Mouse (Mus musculus): ENCODE data around the gene Zfhx3. TPM values are rescaled to one million over a fixed set of nuclear protein-coding genes. Genes with fewer than 3 reads are reported as not detected.

Zfhx3 gene
- polyA plus RNA-seq, 2 experiments = 14.4 to 26.1 TPM

DNA sequence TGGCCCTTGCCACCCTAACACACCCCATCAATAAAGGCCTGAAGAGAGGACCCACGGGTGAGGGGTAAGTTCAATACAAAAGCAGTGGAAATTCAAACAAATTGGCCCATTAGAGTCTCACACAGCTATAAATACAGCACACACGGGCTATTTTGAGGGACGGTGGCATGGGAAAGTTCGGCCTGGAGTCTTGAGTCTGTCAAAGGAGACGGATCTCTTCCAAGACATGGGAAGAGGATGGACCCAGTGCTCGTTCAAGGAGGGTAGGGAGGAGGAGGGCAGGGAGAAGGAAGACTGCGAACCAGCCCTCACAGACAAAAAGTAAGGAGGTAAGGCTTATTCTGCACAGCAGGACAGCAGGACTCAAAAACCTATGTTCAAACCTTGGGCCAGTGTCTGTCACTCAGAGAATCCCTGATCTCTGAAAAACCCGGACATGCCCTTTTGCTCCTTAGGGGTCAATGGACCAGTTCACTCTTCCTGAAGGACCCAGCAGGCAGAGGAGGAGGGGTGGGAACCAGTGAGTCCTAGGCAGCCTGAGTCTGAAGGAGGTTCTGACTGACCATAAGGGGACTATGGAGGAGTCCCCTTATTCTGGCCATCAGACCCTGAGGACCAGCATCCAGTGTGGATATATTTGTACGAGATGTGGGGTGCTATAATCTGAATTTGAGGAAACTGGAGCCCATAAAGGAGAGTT lies 652.1 kb downstream of the Zfhx3 start:
- no peak overlapping the region for H3K9ac ChIP-seq (ENCODE audit: low read depth, low read length, severe bottlenecking)
- H3K27me3 ChIP-seq (ENCODE audit: control insufficient read depth, insufficient read depth, low read length) = no peaks in the 10 kb centered on the region
- 25% methylated on average over 9 of the region's 9 CpGs for WGBS
- no peaks in the 10 kb centered on the region for H3K9me3 ChIP-seq (ENCODE audit: control insufficient read depth, low read length)
- ATAC-seq (ENCODE audit: low FRiP score, low read depth) (peak; percentile 42), DNase-seq (ENCODE audit: low spot score) (no peak)
- no peak overlapping the region for H3K4me3 ChIP-seq (replicated peaks; ENCODE audit: low read length)
- H3K4me1 ChIP-seq (ENCODE audit: control insufficient read depth, insufficient read depth, low read length) = peaks cover 43% of the 10 kb centered on the region
- peak overlapping the region; percentile 39 for H3K27ac ChIP-seq (replicated peaks; ENCODE audit: low read depth, low read length)
- H3K4me2 ChIP-seq (replicated peaks; ENCODE audit: low read depth, low read length, severe bottlenecking) = no peak overlapping the region; the same call in 1 of the 2 replicates
- no peaks in the 10 kb centered on the region for H3K36me3 ChIP-seq (ENCODE audit: control insufficient read depth, insufficient read depth, low read length)
- no peak for TF ChIP-seq POLR2A (IDR thresholded peaks at IDR 0.05; ENCODE audit: borderline replicate concordance, extremely low read depth, insufficient read depth, insufficient read length)

DNA sequence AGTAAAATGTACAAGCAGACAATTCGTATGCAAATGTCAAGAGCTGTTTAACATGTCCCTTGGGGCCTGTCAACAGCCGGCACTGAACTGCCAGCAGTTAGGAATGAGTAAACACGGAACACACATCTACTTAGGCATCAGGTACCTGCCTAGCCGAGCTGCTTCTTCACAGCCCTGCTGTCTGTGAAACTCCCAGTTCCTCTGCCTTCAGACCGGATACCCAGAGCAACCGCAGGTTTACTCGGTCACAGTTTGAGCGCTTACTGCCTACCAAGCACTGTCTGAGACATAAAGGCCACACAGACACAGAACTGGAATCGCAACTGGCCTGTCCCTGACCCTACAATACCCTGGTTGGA lies 652.6 kb downstream of the Zfhx3 start:
- H3K36me3 ChIP-seq (ENCODE audit: control insufficient read depth, insufficient read depth, low read length) = no peaks in the 10 kb centered on the region
- peaks cover 44% of the 10 kb centered on the region for H3K4me1 ChIP-seq (ENCODE audit: control insufficient read depth, insufficient read depth, low read length)
- H3K27me3 ChIP-seq (ENCODE audit: control insufficient read depth, insufficient read depth, low read length) = no peaks in the 10 kb centered on the region
- TF ChIP-seq POLR2A (IDR thresholded peaks at IDR 0.05; ENCODE audit: borderline replicate concordance, extremely low read depth, insufficient read depth, insufficient read length) = no peak
- no peak for ATAC-seq (ENCODE audit: low FRiP score, low read depth)
- DNase-seq (ENCODE audit: low spot score) = no peak
- no peaks in the 10 kb centered on the region for H3K9me3 ChIP-seq (ENCODE audit: control insufficient read depth, low read length)
- WGBS = 54% methylated on average over 9 of the region's 9 CpGs
- H3K9ac ChIP-seq (ENCODE audit: low read depth, low read length, severe bottlenecking) = no peak overlapping the region
- no peak overlapping the region for H3K4me2 ChIP-seq (replicated peaks; ENCODE audit: low read depth, low read length, severe bottlenecking)
- peak overlapping the region; percentile 39 for H3K27ac ChIP-seq (replicated peaks; ENCODE audit: low read depth, low read length)
- H3K4me3 ChIP-seq (replicated peaks; ENCODE audit: low read length) = no peak overlapping the region

DNA sequence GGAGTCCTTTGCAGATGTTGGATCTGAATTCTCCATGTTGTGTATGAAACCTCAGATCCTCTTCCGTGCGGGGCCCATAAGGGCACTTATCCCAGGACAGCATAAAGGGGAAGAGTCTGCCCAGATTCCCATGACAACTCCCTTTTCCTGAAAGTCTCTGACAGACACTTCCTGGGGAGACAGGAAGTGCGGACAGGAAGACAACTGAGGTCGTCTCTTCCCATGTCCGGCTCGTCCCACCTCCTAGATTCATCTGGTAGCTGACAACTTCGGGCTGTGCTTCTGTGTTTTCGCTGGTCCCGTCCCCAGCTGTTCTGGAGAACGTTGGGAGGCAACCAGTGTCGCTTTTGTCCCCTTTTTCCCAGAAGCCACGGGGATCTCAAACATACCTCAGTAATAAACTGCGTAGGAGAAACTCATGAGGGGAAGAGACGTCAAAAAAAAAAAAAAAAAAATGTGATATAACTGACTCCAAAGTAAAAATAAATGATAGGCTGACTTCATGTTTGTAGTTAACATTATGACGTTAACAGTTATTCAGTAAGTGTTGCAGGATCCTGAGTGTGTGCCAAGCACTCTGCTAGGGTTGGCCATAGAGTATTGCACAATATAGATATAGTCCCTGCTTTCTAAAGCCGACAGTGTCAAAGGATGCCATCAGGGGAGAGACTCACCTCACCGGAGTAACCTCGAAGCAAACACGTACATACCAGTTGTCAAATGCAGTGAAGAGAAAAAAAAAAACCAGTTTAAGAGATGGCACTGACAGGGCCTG lies 653.5 kb downstream of the Zfhx3 start:
- 74% methylated on average over 19 of the region's 19 CpGs for WGBS

DNA sequence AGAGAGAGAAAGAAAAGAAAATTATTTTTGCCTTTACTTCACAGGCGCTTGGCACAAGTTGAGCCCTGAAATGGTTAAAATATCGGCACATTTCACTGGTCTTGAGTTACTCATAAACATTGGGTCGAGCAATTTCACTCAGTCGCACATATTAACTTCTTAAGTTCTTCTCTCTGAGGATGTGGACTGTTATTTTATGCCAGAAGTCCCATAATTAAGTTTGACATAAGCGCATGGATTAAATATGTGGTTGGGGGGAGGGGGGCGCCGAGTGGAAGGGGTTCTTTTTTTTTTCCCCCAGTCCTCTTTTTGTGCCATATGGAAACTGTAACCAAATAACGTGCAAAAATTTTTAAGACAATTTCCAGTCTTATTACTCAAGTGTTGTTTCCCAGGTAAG lies 656.6 kb downstream of the Zfhx3 start:
- Histone ChIP-seq H3K27ac (replicated peaks; ENCODE audit: low read depth, low read length) (no peak overlapping the region), H3K36me3 (ENCODE audit: control insufficient read depth, insufficient read depth, low read length) (no peaks in the 10 kb centered on the region), H3K4me3 (replicated peaks; ENCODE audit: low read length) (no peak overlapping the region), H3K4me1 (ENCODE audit: control insufficient read depth, insufficient read depth, low read length) (peaks cover 29% of the 10 kb centered on the region), H3K4me2 (replicated peaks; ENCODE audit: low read depth, low read length, severe bottlenecking) (no peak overlapping the region), H3K9me3 (ENCODE audit: control insufficient read depth, low read length) (no peaks in the 10 kb centered on the region), H3K27me3 (ENCODE audit: control insufficient read depth, insufficient read depth, low read length) (no peaks in the 10 kb centered on the region), H3K9ac (ENCODE audit: low read depth, low read length, severe bottlenecking) (no peak overlapping the region)
- peak; percentile 47; the same call in 1 of the 2 replicates for ATAC-seq (ENCODE audit: low FRiP score, low read depth)
- 17% methylated on average over 8 of the region's 8 CpGs for WGBS
- no peak for TF ChIP-seq POLR2A (IDR thresholded peaks at IDR 0.05; ENCODE audit: borderline replicate concordance, extremely low read depth, insufficient read depth, insufficient read length)
- peak; percentile 74 for DNase-seq (ENCODE audit: low spot score)

More for the DNA sequence above, 653.5 kb downstream of the Zfhx3 start:
- Histone ChIP-seq H3K27me3 (ENCODE audit: control insufficient read depth, insufficient read depth, low read length) (no peaks in the 10 kb centered on the region), H3K27ac (replicated peaks; ENCODE audit: low read depth, low read length) (no peak overlapping the region), H3K4me3 (replicated peaks; ENCODE audit: low read length) (no peak overlapping the region), H3K4me2 (replicated peaks; ENCODE audit: low read depth, low read length, severe bottlenecking) (no peak overlapping the region), H3K36me3 (ENCODE audit: control insufficient read depth, insufficient read depth, low read length) (no peaks in the 10 kb centered on the region), H3K9me3 (ENCODE audit: control insufficient read depth, low read length) (no peaks in the 10 kb centered on the region), H3K4me1 (ENCODE audit: control insufficient read depth, insufficient read depth, low read length) (peaks cover 44% of the 10 kb centered on the region), H3K9ac (ENCODE audit: low read depth, low read length, severe bottlenecking) (no peak overlapping the region)
- no peak for TF ChIP-seq POLR2A (IDR thresholded peaks at IDR 0.05; ENCODE audit: borderline replicate concordance, extremely low read depth, insufficient read depth, insufficient read length)
- ATAC-seq (ENCODE audit: low FRiP score, low read depth) (no peak), DNase-seq (ENCODE audit: low spot score) (no peak)

DNA sequence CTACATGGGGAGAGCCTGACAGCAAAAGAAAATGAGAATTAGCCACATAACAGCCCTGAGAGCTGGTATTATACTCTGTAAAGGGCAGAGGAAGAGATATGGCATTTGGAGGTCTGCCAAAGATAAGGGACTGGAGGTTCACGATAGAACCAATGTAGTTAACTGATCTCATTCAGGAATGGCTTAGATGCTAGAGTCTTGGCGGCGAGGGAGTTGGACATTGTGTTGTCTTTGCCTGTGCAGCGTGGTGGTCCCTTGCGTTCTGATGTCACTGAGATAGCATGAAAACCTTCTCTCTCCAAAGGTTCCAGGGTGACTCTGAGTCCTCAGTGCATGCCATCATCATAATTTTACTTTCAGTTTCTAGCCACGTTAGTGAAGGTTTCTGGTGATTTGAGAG lies 657.1 kb downstream of the Zfhx3 start:
- DNase-seq (ENCODE audit: low spot score) = no peak
- Histone ChIP-seq H3K9ac (ENCODE audit: low read depth, low read length, severe bottlenecking) (no peak overlapping the region), H3K36me3 (ENCODE audit: control insufficient read depth, insufficient read depth, low read length) (no peaks in the 10 kb centered on the region), H3K27me3 (ENCODE audit: control insufficient read depth, insufficient read depth, low read length) (no peaks in the 10 kb centered on the region), H3K4me2 (replicated peaks; ENCODE audit: low read depth, low read length, severe bottlenecking) (no peak overlapping the region), H3K4me1 (ENCODE audit: control insufficient read depth, insufficient read depth, low read length) (peaks cover 24% of the 10 kb centered on the region), H3K27ac (replicated peaks; ENCODE audit: low read depth, low read length) (0 out of 2 replicates have a peak overlapping the region, but pooled peaks have one; percentile 29), H3K4me3 (replicated peaks; ENCODE audit: low read length) (no peak overlapping the region), H3K9me3 (ENCODE audit: control insufficient read depth, low read length) (no peaks in the 10 kb centered on the region)
- 82% methylated on average over 6 of the region's 6 CpGs for WGBS
- TF ChIP-seq POLR2A (IDR thresholded peaks at IDR 0.05; ENCODE audit: borderline replicate concordance, extremely low read depth, insufficient read depth, insufficient read length) = no peak
- ATAC-seq (ENCODE audit: low FRiP score, low read depth) = no peak
